Mouse (Mus musculus) spleen, postnatal 0 days (tissue): ENCODE results near the gene Cldnd1. TPM values are rescaled to one million over a fixed set of nuclear protein-coding genes. Genes with fewer than 3 reads are reported as not detected.

ENCODE experiments used
- polyA plus RNA-seq: library from polyadenylated mRNA; unstranded; fragments of >200 nt; fragmentation: Nextera tagmentation; extraction: Ambion mirVana; gene quantifications from 2 replicates; pipeline ENCODE4 v1.2.1, GENCODE M21; 2015

The Cldnd1 gene
- 33.5 and 37.6 TPM in 2 replicates for polyA plus RNA-seq

DNA sequence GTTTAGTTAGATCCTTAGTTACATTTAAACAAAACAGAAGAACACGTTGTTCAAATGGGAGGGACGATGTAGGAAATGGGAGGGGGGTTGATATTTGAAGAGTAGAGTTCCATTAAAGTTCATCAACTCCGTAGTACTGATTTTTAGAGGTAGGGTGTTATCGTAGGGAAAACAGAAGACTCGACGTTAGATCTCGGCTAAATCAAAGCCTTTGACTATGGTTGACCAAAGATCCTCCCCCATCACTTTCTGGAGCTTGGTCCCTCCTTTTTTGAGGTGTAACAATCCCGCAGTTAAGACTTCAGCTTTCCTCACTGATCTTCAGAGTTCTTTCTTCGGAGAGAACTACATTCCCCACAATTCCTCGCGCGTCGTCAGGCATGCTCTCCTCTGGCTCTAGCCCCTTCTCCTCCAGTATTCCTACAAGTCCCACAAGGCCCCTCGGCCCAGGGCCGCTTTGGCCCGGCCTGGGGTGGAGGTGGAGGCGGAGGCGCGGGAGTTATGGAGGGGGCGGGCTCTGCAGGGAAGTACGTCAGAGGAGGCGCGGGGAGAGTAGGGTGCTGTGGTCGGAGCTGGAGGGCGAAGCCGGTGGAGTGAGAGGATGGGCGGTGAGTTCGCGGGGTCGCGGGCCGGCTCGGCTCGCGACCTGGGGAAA is at the start of gene Cldnd1:
Gene Cldnd1, plus strand, starts transcription at position 434 of the 655 bp plus-strand sequence.

DNA sequence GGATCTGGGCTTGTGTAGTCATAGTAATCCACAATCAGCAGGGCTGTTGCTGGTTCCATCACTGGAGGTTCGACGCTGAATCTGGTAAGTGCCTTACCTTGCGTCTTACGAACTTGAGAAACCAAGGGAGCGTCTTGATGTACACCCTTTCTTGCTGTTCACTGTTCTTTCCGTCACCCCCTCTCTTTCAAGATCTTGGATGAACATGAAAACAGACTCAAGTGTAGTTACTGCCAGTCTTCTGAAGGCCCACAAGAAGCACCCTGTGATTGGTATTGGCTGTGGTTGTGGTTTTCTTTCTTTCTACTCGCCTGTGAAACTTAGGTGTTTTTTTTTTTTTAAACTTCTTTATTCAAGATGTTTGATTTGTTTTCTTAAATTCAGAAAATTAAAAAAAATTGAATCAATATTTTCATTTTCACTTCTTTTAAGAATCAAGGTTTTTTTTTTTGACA is 9.0 kb upstream of the Cldnd1 start, which contains the start of gene Gpr15:
Gene Gpr15, minus strand, starts transcription at position 405 of the 455 bp plus-strand sequence.

DNA sequence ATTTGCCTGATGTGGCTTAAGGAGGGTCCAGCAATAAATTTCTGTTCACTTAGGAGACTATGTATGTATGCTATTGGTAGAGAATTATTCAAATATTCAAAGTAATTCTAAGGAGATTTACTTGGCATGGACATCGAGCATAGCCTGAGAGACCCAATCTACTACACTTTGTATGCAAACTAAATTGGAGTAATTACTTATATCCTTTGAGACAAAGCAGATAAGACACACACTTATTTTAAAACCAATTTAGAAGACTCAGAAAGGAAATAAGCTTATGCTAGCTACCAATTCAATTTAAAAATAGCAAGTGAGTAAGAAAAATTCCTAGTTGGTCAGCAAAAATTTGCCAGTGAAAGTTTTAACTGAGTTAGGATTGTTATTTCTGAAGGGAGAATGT is 35.4 kb downstream of the Cldnd1 start, which contains the start of gene Olfr172:
Gene Olfr172, minus strand, starts transcription at position 101 of the 400 bp plus-strand sequence.

Other genes with a start within 250 kb of the Cldnd1 start
- 27.5 and 35.1 TPM in 2 replicates for gene St3gal6, start 203.7 kb upstream of the Cldnd1 start, polyA plus RNA-seq
- gene Gm813, start 110.9 kb upstream of the Cldnd1 start, polyA plus RNA-seq: not detected in 2 replicates
- not detected in 2 replicates for gene E330017A01Rik, start 89.2 kb upstream of the Cldnd1 start, polyA plus RNA-seq
- gene Cpox, start 57.6 kb upstream of the Cldnd1 start, polyA plus RNA-seq: 261 and 338 TPM in 2 replicates
- gene Gpr15, start 8.8 kb upstream of the Cldnd1 start, polyA plus RNA-seq: 0.14 and 0.21 TPM in 2 replicates
- gene Olfr172, start 35.3 kb downstream of the Cldnd1 start, polyA plus RNA-seq: not detected in 2 replicates
- gene Olfr173, start 72.4 kb downstream of the Cldnd1 start, polyA plus RNA-seq: not detected in 2 replicates
- gene Olfr175-ps1, start 98.9 kb downstream of the Cldnd1 start, polyA plus RNA-seq: not detected in 2 replicates
- not detected in 2 replicates for gene Olfr177, start 146.9 kb downstream of the Cldnd1 start, polyA plus RNA-seq
- not detected in 2 replicates for gene Olfr178, start 164.2 kb downstream of the Cldnd1 start, polyA plus RNA-seq
- not detected in 2 replicates for gene Olfr181, start 200.8 kb downstream of the Cldnd1 start, polyA plus RNA-seq
- not detected in 2 replicates for gene Olfr180, start 201.5 kb downstream of the Cldnd1 start, polyA plus RNA-seq